Mouse (Mus musculus): ENCODE measurements around the gene Lclat1.

The Lclat1 gene

GRCm38 (mm10) chr17:73107158-73108157 lies at the start of gene Lclat1:
Gene Lclat1, plus strand, starts transcription at chr17:73107985.
- DNase-seq, result peak; percentile 95 to 96

DNA sequence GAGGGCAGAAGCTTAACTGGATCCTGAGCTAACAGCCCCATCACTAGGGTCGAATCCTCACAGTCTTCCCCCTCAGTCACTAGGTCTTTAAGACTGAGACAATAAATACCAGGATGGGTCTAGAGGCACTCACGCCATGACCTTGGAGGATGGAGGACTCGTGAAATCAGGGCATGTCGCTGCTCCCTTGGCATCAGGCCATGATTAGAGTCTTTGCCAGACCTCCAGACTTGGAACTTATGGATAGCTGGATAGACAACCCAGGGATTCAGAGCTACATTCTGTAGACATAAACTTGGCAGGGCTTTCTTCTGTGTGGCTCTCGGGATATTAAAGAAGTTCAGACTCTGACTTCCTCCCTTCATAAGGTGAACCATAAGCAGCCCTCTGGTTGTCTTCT lies 49.5 kb upstream of the Lclat1 start:
- DNase-seq, result no peak

DNA sequence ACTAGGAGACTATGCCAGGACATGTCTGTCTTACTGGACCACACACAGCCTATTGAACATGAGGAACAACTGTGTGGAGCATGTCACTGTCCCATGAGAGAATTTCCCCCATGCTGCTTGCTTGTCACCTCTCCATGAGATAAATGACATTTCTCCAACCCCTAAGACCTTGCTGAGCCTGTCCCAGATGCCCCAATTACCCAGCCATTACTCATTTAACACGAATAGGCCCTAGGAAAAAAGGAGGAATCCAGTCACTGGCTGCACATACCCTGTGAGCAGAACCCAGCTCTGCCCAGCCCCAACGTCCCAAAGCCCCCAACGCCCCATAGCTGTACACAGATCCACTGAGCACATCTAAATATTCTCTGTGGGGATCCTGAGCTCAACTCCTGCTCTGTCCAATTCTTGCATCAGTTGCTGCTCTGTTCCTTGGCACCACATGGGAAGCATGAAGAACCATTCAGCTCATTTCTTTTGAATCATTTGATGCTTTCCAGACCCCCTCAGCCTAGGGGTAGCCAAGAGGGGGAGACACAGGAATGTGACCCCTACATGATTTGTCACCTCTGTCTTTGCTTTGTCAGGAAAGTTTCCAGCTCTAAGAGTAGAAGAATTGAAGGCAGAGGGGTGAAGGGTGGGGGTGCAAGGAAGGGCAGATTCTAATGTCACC lies 47.4 kb upstream of the Lclat1 start:
- DNase-seq, result no peak

- no peak for DNase-seq
Observed at GRCm38 (mm10) chr17:73060897-73061252, 46.9 kb upstream of the Lclat1 start.

- DNase-seq, result no peak
Observed at GRCm38 (mm10) chr17:73062701-73063100, 45.1 kb upstream of the Lclat1 start.

- no peak for DNase-seq
Observed at GRCm38 (mm10) chr17:73063299-73063698, 44.5 kb upstream of the Lclat1 start.

DNA sequence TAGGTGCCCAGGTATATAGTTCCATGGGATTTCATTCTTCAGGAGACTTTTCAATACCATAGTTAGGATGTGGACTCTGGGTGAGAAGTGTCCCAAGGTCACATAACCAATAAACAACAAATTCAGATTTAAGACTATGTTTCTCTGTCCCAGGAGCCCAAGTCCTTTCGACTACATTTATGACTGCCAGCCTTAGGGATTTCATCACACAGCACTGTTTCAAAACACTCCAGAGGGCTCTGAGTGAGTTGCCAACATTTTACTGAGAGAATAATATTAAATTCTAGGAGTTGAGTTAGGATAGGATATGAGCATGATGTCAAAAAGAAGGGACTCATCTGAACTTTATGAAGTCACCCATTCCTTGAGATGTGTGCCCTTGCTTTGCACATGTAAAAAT lies 44.0 kb upstream of the Lclat1 start:
- DNase-seq, result no peak

DNA sequence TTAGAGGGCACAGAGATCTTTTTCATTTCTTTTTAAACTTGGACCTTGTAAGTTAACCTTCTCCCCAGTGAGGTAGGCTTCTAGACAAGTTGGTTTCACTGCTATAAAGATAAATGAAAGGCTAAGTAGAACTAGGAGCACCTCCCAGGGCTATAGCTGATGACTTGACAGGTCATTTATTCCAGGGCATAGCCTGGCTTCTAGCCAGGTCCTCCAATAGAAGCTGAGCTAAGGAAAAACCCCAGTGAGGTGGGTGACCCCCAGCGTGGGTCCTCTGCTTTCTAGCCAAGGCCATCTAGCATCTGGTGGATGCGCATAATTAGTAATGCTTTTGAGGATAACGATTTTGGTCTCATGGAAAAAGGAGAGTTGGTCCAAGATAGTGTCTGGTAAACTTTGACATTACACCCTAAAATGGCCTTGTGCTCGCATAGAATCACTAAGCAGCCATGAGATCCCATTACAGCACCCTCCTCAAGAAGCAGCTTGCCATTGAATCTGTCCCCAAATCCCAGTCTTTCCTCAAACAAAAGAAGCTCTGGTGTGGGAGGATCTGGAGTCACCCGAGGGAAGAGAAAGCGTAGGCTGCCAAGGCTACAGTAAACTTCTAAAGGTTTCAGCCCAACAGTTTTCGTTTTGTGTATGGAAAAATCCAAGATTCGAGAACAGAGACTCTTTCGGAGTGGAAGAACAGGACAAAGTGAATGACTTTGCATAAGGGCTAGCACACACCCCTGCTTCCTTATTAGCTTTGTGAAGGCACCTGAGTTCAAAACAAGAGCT lies 41.2 kb upstream of the Lclat1 start:
- no peak for DNase-seq

GRCm38 (mm10) chr17:73067423-73067822 lies 40.4 kb upstream of the Lclat1 start:
- no peak for DNase-seq

- no peak for DNase-seq
Observed at GRCm38 (mm10) chr17:73068321-73068992, 39.3 kb upstream of the Lclat1 start.

- no peak for DNase-seq
Observed at GRCm38 (mm10) chr17:73070466-73070865, 37.3 kb upstream of the Lclat1 start.

DNA sequence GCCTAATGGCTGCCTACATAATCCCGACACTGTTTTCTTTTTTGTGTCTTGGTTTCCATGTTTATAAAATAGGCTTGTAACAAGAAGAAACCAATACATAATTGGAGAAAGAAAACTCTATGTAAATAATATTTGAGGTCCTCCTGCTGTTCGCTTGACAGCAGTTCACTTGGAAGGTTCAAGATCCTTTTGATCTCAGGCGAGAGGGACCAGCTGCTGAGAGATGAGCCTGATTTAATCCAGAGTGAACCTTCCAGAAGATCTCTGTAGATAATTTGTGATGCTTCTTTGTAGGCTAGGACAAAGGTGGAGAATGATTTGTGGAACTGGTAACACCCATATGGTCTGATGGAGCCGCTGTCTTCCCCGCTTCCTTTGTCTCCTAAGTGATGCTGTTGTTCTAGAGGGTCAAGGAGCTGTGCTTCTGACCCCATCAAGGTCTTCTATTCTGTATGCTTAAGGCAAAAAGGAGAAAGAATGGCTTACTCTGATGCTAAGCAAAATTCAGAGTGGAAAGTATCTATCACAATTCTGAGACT lies 36.0 kb upstream of the Lclat1 start:
- DNase-seq, result no peak

GRCm38 (mm10) chr17:73072286-73072685 lies 35.5 kb upstream of the Lclat1 start:
- DNase-seq, result no peak

- no peak for DNase-seq
Observed at GRCm38 (mm10) chr17:73074631-73075030, 33.2 kb upstream of the Lclat1 start.

GRCm38 (mm10) chr17:73075238-73075890 lies 32.4 kb upstream of the Lclat1 start:
- DNase-seq, result no peak

- DNase-seq, result no peak
Observed at GRCm38 (mm10) chr17:73077638-73078037, 30.1 kb upstream of the Lclat1 start.

DNA sequence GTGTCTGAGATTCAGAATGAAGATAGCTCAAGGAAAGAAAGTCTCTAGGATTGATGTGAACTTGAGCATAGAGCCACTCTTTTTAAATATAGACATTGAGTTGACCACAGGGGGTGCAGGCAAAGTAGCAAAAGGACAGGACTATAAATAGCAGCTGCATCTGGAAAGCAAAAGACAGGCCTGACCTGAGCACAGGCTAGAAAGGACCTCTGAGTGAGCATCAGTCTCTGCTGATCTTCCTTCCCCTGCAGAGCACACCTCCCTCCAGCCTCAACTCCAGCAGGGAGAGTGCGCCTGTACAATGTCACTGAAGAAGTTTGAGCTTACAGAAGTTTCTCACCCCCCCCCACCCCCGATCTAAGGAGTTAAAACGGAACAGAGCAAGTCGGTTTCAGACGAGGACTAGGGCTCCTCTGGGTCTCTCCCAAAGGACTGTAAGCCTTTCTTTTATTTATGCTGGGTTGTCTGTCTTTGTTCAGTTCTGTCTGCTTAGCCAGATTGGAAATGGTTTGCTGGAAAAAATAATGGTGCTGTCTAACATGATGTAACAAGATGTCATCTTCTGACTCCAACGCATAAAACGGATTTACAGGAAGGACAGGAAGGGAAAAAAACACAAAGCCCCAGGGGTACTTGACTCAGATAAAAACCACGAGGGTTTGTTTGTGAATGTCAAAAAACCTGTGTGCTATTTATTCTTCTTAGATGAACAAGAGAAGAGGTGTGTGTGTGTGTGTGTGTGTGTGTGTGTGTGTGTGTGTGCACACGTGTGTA lies 26.2 kb upstream of the Lclat1 start:
- DNase-seq, result no peak

DNA sequence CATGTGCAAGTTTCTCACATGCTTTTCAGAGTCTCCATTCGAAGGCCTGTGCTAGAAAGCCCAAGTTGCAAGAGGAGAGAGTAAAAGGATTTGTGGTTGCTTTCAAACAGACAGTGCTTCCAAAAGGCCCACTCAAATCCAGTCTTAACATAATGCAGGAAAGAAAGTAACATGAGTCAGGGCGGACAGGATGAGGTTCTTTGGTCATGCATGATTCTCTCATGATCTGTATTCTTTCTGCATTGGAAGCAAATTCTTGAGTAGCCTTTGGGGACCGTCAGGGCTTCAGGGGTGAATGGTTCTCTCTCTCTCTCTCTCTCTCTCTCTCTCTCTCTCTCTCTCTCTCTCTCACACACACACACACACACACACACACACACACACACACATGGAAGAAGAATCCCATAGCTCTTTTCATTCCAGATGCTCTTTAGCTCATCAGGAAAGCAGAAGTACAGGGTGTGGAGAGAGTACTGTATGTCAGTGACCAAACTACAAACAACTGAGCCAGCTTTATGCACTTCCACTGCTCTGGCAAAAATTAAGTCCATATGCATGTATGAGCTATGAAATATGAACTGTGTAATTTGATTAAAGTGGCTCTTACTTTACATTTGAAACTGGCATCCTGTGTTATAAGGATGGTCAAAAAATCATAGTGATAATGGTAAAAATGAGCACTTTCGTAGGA lies 25.1 kb upstream of the Lclat1 start:
- no peak for DNase-seq

GRCm38 (mm10) chr17:73087045-73087910 lies 20.5 kb upstream of the Lclat1 start:
- DNase-seq, result peak; percentile 38 to 71
